Mouse (Mus musculus): ENCODE data around the gene Cand1. TPM values are rescaled to one million over a fixed set of nuclear protein-coding genes. Genes with fewer than 3 reads are reported as not detected.

The Cand1 gene
- polyA plus RNA-seq, 1 experiment, result 25.1 TPM

DNA sequence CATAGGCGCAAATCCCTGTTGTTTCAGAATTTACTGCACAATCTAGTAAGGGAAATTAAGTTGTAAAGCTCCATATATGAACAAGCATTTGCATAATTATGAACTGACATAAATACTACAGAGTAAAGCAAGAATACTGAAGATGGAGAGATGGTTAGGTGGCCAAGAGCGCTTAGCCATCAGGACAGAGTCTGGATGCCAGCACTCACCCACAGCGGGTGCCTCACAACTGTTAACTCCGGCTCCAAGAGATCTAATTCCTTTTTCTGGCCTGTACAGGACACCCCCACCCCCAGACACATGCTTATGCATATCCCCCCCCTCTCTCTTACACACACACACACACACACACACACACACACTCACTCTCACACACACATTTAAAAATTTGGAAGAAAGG lies 9.2 kb downstream of the Cand1 start:
- Histone ChIP-seq H3K27ac (replicated peaks; ENCODE audit: low read depth, low read length) (no peak overlapping the region), H3K4me1 (ENCODE audit: control insufficient read depth, insufficient read depth, insufficient read length, low read length) (peaks cover 14% of the 10 kb centered on the region), H3K4me3 (ENCODE audit: insufficient read depth, low read depth, low read length) (no peak overlapping the region)

GRCm38 (mm10) chr10:119230074-119230669 lies 9.7 kb downstream of the Cand1 start:
- H3K4me3 ChIP-seq (ENCODE audit: insufficient read depth, low read depth, low read length), result no peak overlapping the region
- H3K4me1 ChIP-seq (ENCODE audit: control insufficient read depth, insufficient read depth, insufficient read length, low read length), result peaks cover 14% of the 10 kb centered on the region
- H3K27ac ChIP-seq (replicated peaks; ENCODE audit: low read depth, low read length), result no peak overlapping the region

- Histone ChIP-seq H3K4me3 (ENCODE audit: insufficient read depth, low read depth, low read length) (no peak overlapping the region), H3K27ac (replicated peaks; ENCODE audit: low read depth, low read length) (no peak overlapping the region), H3K4me1 (ENCODE audit: control insufficient read depth, insufficient read depth, insufficient read length, low read length) (no peaks in the 10 kb centered on the region)
These were observed 16.2 kb downstream of the Cand1 start for GRCm38 (mm10) chr10:119223686-119224085.

- H3K27ac ChIP-seq (replicated peaks; ENCODE audit: low read depth, low read length), result no peak overlapping the region
- H3K4me3 ChIP-seq (ENCODE audit: insufficient read depth, low read depth, low read length), result no peak overlapping the region
- no peaks in the 10 kb centered on the region for H3K4me1 ChIP-seq (ENCODE audit: control insufficient read depth, insufficient read depth, insufficient read length, low read length)
These were observed 18.2 kb downstream of the Cand1 start for GRCm38 (mm10) chr10:119221631-119222030.

GRCm38 (mm10) chr10:119219415-119219814 lies 20.4 kb downstream of the Cand1 start:
- Histone ChIP-seq H3K4me3 (ENCODE audit: insufficient read depth, low read depth, low read length) (no peak overlapping the region), H3K27ac (replicated peaks; ENCODE audit: low read depth, low read length) (no peak overlapping the region), H3K4me1 (ENCODE audit: control insufficient read depth, insufficient read depth, insufficient read length, low read length) (no peaks in the 10 kb centered on the region)

DNA sequence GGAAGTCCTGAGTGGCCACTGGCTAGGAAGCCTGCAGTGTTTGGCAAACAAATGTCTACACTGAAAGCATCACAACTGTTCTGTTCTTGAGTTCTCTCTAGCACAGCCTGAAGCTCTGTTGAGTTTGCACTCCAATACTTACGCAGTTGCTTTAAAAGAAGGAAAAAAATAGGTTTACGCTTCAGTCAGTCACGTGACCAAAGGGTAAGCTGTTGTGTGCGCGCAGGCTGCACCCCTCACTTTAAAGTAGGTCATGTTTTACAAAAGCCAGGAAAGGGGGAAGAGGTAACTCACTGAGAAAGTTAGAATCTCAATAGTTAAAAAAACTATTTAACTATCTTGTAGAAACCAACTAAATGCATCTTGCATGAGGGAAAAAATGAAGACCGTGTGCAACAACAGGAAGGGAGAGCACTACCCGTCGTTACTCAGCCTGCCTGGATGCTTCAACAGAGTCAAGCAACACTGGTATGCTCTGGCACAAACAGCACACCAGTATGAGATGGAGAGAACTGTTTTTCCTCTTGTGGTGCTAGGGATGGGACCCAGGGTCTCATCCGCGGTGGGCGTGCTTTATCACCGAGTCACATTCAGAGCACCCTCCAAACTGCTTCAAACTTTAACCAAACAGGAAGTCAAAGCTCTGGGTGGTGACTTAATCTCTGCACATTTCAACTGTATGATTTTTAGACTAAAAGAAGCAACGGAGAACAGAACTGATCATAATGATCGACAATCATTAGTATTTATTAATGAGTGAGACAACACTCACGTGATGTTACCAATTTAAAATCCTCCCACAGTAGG lies 21.4 kb downstream of the Cand1 start:
- H3K27ac ChIP-seq (replicated peaks; ENCODE audit: low read depth, low read length), result no peak overlapping the region

DNA sequence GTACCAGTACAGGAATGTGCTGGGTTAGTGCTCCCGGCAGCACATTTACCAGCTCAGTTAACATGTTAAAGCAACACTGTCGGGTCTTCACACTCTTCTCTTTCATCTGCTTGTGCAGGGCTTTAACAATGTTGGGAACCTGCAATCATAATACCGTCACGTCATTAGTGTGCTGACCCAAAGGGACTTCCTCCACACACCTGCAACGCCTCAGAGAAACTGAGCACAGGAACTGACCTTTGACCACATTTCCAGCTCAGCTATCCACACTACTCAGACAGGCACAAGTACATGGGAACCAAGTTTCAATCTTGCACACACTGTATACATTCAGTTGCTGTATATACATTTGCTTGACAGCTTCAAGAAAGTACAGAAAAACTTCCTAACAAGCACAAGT lies 27.4 kb downstream of the Cand1 start:
- no peak overlapping the region for H3K27ac ChIP-seq (replicated peaks; ENCODE audit: low read depth, low read length)

More for the DNA sequence above, 21.4 kb downstream of the Cand1 start:
- Histone ChIP-seq H3K4me1 (ENCODE audit: control insufficient read depth, insufficient read depth, insufficient read length, low read length) (no peaks in the 10 kb centered on the region), H3K4me3 (ENCODE audit: insufficient read depth, low read depth, low read length) (no peak overlapping the region)

DNA sequence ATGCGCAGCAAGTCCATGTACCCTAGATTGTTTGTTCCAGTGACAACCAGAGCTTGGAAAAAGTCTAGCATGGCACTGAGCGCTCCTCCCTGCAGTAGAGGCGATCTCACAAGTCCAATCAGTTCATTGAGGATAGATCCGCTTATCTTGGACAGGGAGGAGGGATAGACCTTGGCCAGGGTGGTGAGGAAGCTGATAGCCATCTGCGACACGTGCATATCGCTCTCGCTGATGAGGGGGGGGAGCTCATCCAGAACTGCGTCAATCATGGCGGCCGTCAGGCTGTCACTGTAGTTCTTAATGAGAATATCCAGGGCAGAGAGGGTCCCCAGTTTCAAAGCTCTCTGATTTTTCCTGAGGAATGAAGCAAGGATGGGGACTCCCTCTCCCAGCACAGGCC lies 28.6 kb downstream of the Cand1 start:
- H3K4me1 ChIP-seq (ENCODE audit: control insufficient read depth, insufficient read depth, insufficient read length, low read length), result no peaks in the 10 kb centered on the region
- no peak overlapping the region for H3K4me3 ChIP-seq (ENCODE audit: insufficient read depth, low read depth, low read length)
- H3K27ac ChIP-seq (replicated peaks; ENCODE audit: low read depth, low read length), result no peak overlapping the region

More for the DNA sequence above, 27.4 kb downstream of the Cand1 start:
- Histone ChIP-seq H3K4me1 (ENCODE audit: control insufficient read depth, insufficient read depth, insufficient read length, low read length) (no peaks in the 10 kb centered on the region), H3K4me3 (ENCODE audit: insufficient read depth, low read depth, low read length) (no peak overlapping the region)

GRCm38 (mm10) chr10:119206309-119206932 lies 33.4 kb downstream of the Cand1 start:
- no peak overlapping the region for H3K4me3 ChIP-seq (ENCODE audit: insufficient read depth, low read depth, low read length)
- no peaks in the 10 kb centered on the region; the same call in 1 of the 2 replicates for H3K4me1 ChIP-seq (ENCODE audit: control insufficient read depth, insufficient read depth, insufficient read length, low read length)
- no peak overlapping the region for H3K27ac ChIP-seq (replicated peaks; ENCODE audit: low read depth, low read length)

DNA sequence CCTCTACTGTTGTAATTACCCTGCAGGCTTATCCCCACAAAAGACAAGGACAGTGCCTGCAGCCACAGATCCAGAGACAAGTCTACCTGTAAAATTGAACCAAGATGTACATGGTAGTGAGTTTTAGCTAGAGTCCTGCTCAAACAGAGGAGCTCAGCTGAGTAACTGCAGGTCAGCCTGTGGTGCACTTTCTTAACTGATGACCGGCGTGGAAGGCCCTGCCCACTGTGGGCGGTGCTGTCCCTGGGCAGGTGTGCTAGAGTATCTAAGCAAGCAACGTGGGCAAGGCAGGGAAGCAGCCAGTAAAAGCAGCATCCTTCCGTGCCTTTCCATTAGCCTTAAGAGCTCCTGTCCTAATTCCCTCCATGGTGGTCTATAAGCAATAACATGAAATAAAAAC lies 34.6 kb downstream of the Cand1 start:
- no peaks in the 10 kb centered on the region; the same call in 1 of the 2 replicates for H3K4me1 ChIP-seq (ENCODE audit: control insufficient read depth, insufficient read depth, insufficient read length, low read length)
- no peak overlapping the region for H3K27ac ChIP-seq (replicated peaks; ENCODE audit: low read depth, low read length)

GRCm38 (mm10) chr10:119204334-119204946 lies 35.4 kb downstream of the Cand1 start:
- no peak overlapping the region for H3K27ac ChIP-seq (replicated peaks; ENCODE audit: low read depth, low read length)
- no peak overlapping the region for H3K4me3 ChIP-seq (ENCODE audit: insufficient read depth, low read depth, low read length)
- H3K4me1 ChIP-seq (ENCODE audit: control insufficient read depth, insufficient read depth, insufficient read length, low read length), result no peaks in the 10 kb centered on the region; the same call in 1 of the 2 replicates

More for the DNA sequence above, 34.6 kb downstream of the Cand1 start:
- no peak overlapping the region for H3K4me3 ChIP-seq (ENCODE audit: insufficient read depth, low read depth, low read length)

DNA sequence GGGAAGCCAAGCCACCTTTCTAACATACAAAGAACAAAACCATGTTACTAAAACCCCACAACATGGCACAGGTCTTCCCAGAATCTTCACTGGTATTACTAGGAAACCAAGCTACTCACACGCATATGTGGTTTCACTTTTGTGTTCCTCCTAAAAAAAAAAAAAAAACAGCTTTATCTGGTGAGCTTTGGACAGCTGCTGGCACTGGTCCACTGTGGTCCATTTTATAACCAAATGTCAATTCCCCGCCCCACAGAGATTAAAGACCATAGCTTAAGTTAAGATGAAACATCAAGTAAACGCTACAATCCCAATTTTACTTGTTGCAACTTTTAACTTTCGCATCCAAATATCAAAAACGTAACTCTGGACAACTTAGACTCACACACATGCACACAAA lies 40.0 kb downstream of the Cand1 start:
- H3K27ac ChIP-seq (replicated peaks; ENCODE audit: low read depth, low read length), result no peak overlapping the region
- H3K4me3 ChIP-seq (ENCODE audit: insufficient read depth, low read depth, low read length), result no peak overlapping the region
- no peaks in the 10 kb centered on the region; the same call in 1 of the 2 replicates for H3K4me1 ChIP-seq (ENCODE audit: control insufficient read depth, insufficient read depth, insufficient read length, low read length)

GRCm38 (mm10) chr10:119198186-119198880 lies 41.5 kb downstream of the Cand1 start:
- Histone ChIP-seq H3K27ac (replicated peaks; ENCODE audit: low read depth, low read length) (no peak overlapping the region), H3K4me3 (ENCODE audit: insufficient read depth, low read depth, low read length) (no peak overlapping the region), H3K4me1 (ENCODE audit: control insufficient read depth, insufficient read depth, insufficient read length, low read length) (no peaks in the 10 kb centered on the region)

DNA sequence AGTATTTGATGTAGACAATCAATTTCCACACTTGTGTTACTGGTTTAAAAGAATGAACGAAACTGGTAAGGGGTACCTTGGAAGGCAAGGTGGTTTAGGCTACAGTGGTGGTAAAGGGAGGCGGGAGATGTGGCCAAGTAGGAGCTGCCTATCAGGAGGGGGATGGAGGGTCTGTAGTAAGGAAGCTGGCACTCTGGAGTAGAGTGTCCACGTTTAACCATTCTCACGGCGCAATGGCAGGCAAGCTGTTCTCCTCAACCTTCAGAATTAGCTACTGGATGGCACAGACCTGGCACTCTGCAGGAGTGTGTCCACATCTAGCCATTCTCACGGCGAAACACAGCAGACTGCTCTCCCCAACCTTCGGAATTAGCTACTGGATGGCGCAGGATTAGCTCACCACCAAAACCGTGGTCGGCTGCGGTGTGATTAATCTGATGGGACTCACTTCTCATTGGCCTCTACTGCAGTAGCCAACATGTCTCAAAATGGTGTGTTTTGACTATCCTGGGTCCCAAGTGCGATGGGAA lies 42.2 kb downstream of the Cand1 start:
- Histone ChIP-seq H3K4me1 (ENCODE audit: control insufficient read depth, insufficient read depth, insufficient read length, low read length) (0 out of 2 replicates have a peak, but pooled peaks cover under 1% of the 10 kb centered on the region), H3K27ac (replicated peaks; ENCODE audit: low read depth, low read length) (no peak overlapping the region), H3K4me3 (ENCODE audit: insufficient read depth, low read depth, low read length) (no peak overlapping the region)
